Mouse (Mus musculus): ENCODE data around the gene Tmem255b.

DNA sequence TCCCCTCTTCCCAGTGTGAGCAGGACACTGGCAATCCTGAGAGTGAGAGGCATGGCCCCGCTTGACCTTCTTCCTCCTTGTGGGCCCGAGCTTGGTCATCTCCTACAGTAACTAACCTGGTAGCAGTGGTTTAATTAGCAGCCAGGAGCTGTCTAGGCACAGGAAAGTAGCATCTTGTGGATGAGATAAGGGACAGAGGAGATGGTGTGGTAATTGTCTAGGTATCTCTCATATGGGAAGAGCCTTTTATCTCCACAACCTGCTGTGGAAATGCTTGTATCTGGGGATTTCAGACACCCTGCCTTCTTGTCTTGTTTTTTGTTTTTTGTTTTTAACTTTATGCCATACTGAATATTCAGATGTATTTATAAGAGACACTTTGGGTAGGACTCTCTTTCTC, 2.5 kb downstream of the Tmem255b start:
- no peak for TF ChIP-seq POLR2A (IDR thresholded peaks at IDR 0.05; ENCODE audit: low read depth, low read length)
- TF ChIP-seq CTCF (IDR thresholded peaks at IDR 0.05; ENCODE audit: extremely low read depth, insufficient read length, insufficient replicate concordance, low read depth, low read length): no peak

Measured in small intestine, adult 2 months (tissue).